In the genomic region with DNA sequence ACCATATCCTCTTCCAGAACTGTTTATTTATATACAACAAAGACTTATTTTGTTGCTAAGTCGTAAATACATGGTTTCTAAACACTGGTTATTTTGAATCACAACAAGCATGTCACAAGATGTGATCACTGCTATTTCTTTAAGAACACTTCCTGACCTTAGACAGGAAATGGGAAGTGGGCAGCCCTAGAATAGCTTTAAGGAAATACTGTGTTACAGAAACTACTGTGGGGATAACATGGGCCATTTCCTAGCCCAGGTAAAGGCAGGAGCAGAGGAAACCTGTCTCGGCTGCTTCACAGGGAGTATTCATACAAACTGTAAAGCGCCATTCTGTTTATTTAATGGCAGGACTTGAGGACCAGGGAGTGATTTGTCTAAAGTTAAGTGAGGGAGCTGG, we compare ENCODE assay signal across 11 mouse cellular contexts.
DNase-seq lines count a peak whose midpoint lies in the region; ATAC-seq lines count a peak whose summit lies in the region.
"Had no signal": no experiment of that assay in that cellular context is flagged by ENCODE, and none has a peak within 500 bp of the region (broad histone marks: within the 10 kb centered on the region; RNA-seq: fewer than 3 reads in every experiment).

No protein-coding gene starts in this region.

- WGBS in hindbrain, embryonic 10.5 days: 78% methylated on average over 3 of the region's 3 CpGs
- 72% methylated on average over 3 of the region's 3 CpGs for WGBS in hindbrain, embryonic 12.5 days
- 76% methylated on average over 3 of the region's 3 CpGs for WGBS in neural tube, embryonic 13.5 days
- 61% methylated on average over 3 of the region's 3 CpGs for WGBS in intestine, embryonic 16.5 days
- 87% methylated on average over 3 of the region's 3 CpGs for WGBS in forebrain, embryonic 12.5 days

- H3K9ac ChIP-seq in hindbrain, embryonic 12.5 days: no peak overlapping the region
- no peak overlapping the region for H3K9ac ChIP-seq in neural tube, embryonic 13.5 days
- H3K9ac ChIP-seq in intestine, embryonic 16.5 days (ENCODE audit: low read depth, low read length): no peak overlapping the region
- no peak overlapping the region for H3K9ac ChIP-seq in forebrain, embryonic 12.5 days

- H3K27me3 ChIP-seq in hindbrain, embryonic 10.5 days (ENCODE audit: insufficient read depth, poor library complexity, severe bottlenecking): no peaks in the 10 kb centered on the region
- H3K27me3 ChIP-seq in hindbrain, embryonic 12.5 days: no peaks in the 10 kb centered on the region
- no peaks in the 10 kb centered on the region for H3K27me3 ChIP-seq in neural tube, embryonic 13.5 days
- H3K27me3 ChIP-seq in intestine, embryonic 16.5 days (replicated peaks; ENCODE audit: control insufficient read depth, insufficient read depth, low read length): no peaks in the 10 kb centered on the region
- no peaks in the 10 kb centered on the region for H3K27me3 ChIP-seq in forebrain, embryonic 12.5 days

- no peak overlapping the region for H3K4me3 ChIP-seq in hindbrain, embryonic 10.5 days
- no peak overlapping the region for H3K4me3 ChIP-seq in hindbrain, embryonic 12.5 days
- no peak overlapping the region for H3K4me3 ChIP-seq in neural tube, embryonic 13.5 days
- H3K4me3 ChIP-seq in intestine, embryonic 16.5 days (ENCODE audit: low read length): no peak overlapping the region
- H3K4me3 ChIP-seq in forebrain, embryonic 12.5 days (replicated peaks): no peak overlapping the region
- H3K4me3 ChIP-seq: myocyte had no signal

- no peak for ATAC-seq in hindbrain, embryonic 12.5 days (ENCODE audit: low FRiP score)
- no peak for ATAC-seq in neural tube, embryonic 13.5 days (ENCODE audit: low read depth)
- ATAC-seq in intestine, embryonic 16.5 days: no peak
- ATAC-seq in forebrain, embryonic 12.5 days (ENCODE audit: low FRiP score): no peak

- H3K4me1 ChIP-seq in hindbrain, embryonic 10.5 days (replicated peaks): peaks cover 30% of the 10 kb centered on the region
- H3K4me1 ChIP-seq in hindbrain, embryonic 12.5 days: peaks cover 10% of the 10 kb centered on the region
- peaks cover 35% of the 10 kb centered on the region for H3K4me1 ChIP-seq in neural tube, embryonic 13.5 days (replicated peaks)
- H3K4me1 ChIP-seq in intestine, embryonic 16.5 days (ENCODE audit: control insufficient read depth, insufficient read depth, low read length): peaks cover 14% of the 10 kb centered on the region
- H3K4me1 ChIP-seq in forebrain, embryonic 12.5 days: peaks cover 24% of the 10 kb centered on the region

- H3K36me3 ChIP-seq in hindbrain, embryonic 10.5 days: no peaks in the 10 kb centered on the region
- no peaks in the 10 kb centered on the region for H3K36me3 ChIP-seq in hindbrain, embryonic 12.5 days
- H3K36me3 ChIP-seq in neural tube, embryonic 13.5 days: no peaks in the 10 kb centered on the region
- H3K36me3 ChIP-seq in intestine, embryonic 16.5 days (ENCODE audit: control insufficient read depth, insufficient read depth, low read length): no peaks in the 10 kb centered on the region
- no peaks in the 10 kb centered on the region for H3K36me3 ChIP-seq in forebrain, embryonic 12.5 days (replicated peaks)

- no peak overlapping the region for H3K4me2 ChIP-seq in hindbrain, embryonic 12.5 days (replicated peaks)
- H3K4me2 ChIP-seq in neural tube, embryonic 13.5 days: no peak overlapping the region
- H3K4me2 ChIP-seq in intestine, embryonic 16.5 days (ENCODE audit: low read depth, low read length): no peak overlapping the region
- H3K4me2 ChIP-seq in forebrain, embryonic 12.5 days: no peak overlapping the region

- peak overlapping the region; percentile 41; the same call in 1 of the 2 replicates for H3K27ac ChIP-seq in hindbrain, embryonic 10.5 days
- H3K27ac ChIP-seq in hindbrain, embryonic 12.5 days: no peak overlapping the region
- 0 out of 2 replicates have a peak overlapping the region, but pooled peaks have one; percentile 13 for H3K27ac ChIP-seq in neural tube, embryonic 13.5 days (replicated peaks)
- H3K27ac ChIP-seq in intestine, embryonic 16.5 days (ENCODE audit: low read length): peak overlapping the region; percentile 4; the same call in 1 of the 2 replicates
- no peak overlapping the region for H3K27ac ChIP-seq in forebrain, embryonic 12.5 days

- H3K9me3 ChIP-seq in hindbrain, embryonic 10.5 days: no peaks in the 10 kb centered on the region
- no peaks in the 10 kb centered on the region for H3K9me3 ChIP-seq in hindbrain, embryonic 12.5 days (replicated peaks)
- H3K9me3 ChIP-seq in neural tube, embryonic 13.5 days: no peaks in the 10 kb centered on the region
- no peaks in the 10 kb centered on the region for H3K9me3 ChIP-seq in intestine, embryonic 16.5 days (ENCODE audit: control insufficient read depth, low read length)
- no peaks in the 10 kb centered on the region for H3K9me3 ChIP-seq in forebrain, embryonic 12.5 days

- DNase-seq in hindbrain, embryonic 10.5 days (ENCODE audit: low spot score): no peak
- DNase-seq in neural tube, embryonic 10.5 days (ENCODE audit: extremely low spot score, low spot score): no peak
- no peak for DNase-seq in thymus, postnatal 25 days
- DNase-seq in spleen, adult 12 weeks (ENCODE audit: low spot score): no peak
- DNase-seq: cerebellum, postnatal 36 days; retina, postnatal 1 day had no signal

Comparison
In these comparisons a context has a peak if more than half of its experiments do, and no peak if none do; other contexts are left out.
1. H3K27ac ChIP-seq: peak in hindbrain, embryonic 10.5 days (single experiment), neural tube, embryonic 13.5 days (single experiment) and intestine, embryonic 16.5 days (single experiment); none in hindbrain, embryonic 12.5 days (single experiment) and forebrain, embryonic 12.5 days (single experiment).